Mouse (Mus musculus) spleen, postnatal 4 days (tissue): ENCODE results near the gene Nt5dc3.

Source experiments
- DNase-seq, 2 experiments: peaks; one replicate each; pipeline ENCODE4 v3.0.0; 2022; ENCODE audit warnings: low spot score in 2 of 2

The Nt5dc3 gene

DNA sequence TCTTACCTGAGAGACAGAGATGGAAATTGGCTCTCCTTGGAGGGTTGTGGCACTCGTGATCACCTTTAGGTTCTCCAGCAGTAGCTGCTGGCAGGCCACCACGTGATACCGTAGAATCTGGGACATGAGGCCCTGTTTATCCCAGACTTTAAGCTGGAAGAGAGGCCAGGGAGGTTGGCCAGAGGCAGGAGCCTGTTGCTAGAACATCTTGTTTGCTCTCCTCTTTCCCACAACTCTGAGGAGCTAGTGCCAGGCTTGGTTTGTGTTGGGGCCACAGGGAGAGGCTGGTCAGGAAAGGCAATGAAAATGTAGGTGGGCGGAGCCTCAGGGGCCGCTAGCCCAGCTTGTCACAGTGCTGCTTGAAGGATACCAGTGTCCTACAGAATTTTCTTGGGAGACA lies 93.8 kb downstream of the Nt5dc3 start:
- DNase-seq, result no peak

DNA sequence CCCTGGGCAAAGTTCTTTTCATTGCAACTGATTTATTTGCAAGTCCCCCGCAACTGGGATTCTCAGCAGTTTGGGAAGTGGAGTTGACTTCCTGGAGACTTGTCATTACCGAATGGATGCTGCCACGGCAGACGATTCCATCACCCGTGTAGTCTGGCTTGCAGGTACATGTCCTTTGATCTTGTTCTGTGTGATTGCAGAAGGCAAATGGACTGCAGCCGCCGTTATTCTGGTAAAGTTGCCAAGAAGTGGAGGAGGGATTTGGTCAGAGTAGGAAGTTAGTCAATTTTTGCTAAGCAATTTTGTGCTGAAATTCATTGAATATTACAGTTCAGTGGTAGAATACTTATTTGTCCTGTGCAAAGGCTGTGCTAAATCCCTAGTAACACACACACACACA lies 99.9 kb downstream of the Nt5dc3 start:
- no peak for DNase-seq

DNA sequence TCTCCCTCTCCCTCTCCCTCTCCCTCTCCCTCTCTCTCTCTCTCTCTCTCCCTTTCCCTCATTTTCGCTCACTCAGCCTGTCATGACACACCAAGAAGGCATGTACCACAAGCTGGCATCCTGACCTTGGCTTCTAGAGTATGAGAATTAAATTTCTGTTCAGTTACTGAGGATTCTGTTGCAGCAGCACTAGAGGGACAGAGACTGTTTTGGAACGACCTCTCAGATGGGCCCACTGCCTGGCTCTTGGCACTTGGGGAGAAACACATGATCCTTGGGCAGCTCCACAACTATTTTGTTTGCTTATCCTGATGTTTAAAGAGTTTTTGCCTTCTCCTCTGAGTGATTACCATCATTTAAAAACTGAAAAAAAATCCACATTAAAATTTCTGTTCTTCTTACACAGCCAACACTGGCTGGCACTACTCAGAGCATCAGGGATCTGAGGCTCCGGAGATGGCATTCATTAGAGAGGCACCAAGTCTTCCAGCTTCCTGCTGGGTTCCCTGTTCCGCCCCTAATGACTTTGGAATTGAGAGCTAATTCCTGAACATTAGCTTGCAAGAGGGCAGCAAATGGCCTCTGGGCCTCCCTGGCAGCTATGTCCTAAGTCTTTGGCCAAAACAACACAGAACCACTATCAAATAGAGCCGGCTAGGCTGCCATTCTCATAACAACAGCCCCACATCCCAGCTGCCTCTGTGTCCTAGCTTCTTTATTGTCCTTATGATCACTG lies 101.4 kb downstream of the Nt5dc3 start:
- no peak for DNase-seq

DNA sequence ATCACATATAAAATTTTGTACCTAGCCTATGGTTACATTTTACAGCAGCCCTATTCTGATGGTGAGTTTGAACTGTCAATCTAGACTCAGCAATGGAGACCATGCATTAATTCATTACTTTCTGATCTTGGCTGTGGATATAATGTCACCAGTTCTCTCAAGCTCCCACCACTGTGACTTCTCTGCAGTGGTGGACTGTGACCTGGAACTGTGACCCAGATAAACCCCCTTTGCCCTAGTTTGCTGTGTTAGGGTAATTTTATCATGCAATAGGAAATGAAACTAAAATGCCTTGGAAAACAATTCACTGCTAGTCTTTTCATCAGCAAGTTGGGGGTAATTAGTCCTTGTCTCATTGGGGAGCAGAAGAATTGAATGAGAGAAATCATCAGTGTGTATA lies 102.6 kb downstream of the Nt5dc3 start:
- no peak for DNase-seq

DNA sequence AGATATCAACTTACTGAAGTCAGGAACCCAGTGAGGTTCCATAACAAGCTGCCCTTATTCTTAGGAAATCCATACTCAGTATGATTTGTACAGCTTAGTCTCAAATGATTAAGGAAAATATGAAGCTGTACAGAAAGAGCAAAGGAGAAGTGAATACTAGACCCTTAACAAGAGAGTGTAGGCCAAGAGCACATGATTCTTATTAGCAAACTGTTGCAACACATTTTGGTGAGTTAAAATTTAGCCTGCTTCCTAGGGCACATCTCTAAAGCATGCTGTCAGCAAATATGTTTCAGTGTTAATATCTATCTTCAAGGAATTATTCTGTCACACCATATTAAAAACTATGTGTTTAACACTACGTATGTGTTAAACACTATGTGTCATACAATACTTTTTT lies 107.6 kb downstream of the Nt5dc3 start:
- DNase-seq, result no peak
